Mouse (Mus musculus): ENCODE measurements around the gene Zfp775. TPM values are rescaled to one million over a fixed set of nuclear protein-coding genes. Genes with fewer than 3 reads are reported as not detected.
A peak's percentile ranks its signal among the peaks of the same experiment; 100 is the strongest.

Zfp775 gene
- total RNA-seq, 2 experiments from 2014 or later = 10.4 to 10.7 TPM

DNA sequence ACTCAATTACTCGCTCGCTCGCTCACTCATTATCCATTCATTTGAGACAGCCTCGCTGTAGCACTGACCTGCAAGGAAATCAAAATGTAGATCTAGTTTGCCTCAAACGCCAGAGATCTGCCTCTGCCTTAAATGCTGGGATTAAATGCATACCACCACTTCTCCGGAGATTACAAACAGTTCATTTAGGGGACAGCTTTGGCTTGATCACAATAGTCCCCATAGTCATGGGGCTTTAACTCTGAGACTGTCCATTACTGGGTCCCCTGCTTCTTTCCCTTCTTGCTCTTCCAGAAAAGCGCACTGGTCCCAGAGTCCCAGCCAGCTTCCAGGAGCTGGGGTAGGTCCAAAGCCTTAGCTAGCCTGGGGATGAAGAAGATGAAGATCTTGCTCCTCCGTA is 24.6 kb downstream of the Zfp775 start, which contains the start of gene AI854703:
TSS of gene AI854703 (plus strand) at position 301 of the 400 bp plus-strand sequence.
- intact Hi-C loops (cut with DNase I) = no loop called here
- no peak for DNase-seq

DNA sequence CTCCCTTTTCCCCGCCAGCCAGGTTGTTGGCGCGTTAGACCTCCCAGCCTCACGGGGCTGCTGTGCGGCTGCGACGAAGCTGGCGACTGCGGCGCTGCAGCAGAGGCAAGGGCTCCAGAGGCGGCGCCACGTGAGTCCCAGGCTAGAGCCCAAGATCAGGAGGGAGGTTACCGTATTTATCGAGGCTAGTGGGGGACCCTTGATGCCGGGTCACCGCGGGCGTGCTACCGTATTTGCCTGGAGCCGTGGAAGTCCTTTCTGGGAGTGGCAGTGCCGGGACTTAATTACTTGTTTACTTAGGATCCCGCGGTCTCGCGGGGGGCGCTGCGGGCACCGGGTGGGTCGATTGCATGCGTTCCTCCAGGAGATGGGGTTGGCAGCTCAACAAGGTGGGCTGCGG is 25.1 kb downstream of the Zfp775 start:
- intact Hi-C loops (cut with DNase I) = no loop called here
- DNase-seq = peak; percentile 45 to 52

DNA sequence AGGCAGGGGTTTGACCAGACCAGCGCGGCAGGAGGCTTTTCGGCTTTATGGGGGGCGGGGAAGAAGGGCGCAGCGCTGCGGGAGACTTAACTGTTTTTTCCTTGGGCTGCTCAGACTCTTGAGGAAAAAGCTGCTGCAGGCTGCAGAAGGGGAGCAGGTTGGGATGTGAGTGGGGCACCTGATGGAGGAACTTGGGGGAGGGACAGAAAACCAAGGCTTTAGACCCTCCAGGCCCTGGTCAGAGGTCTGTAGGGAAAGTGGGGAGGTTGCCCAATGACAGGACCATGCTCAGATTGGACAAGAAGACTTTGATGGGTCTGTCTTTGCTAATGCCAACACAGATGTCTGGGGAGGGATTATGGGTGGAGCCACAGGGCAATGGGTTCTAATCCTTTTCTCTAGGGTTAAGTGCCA is 25.7 kb downstream of the Zfp775 start:
- no peak for DNase-seq

DNA sequence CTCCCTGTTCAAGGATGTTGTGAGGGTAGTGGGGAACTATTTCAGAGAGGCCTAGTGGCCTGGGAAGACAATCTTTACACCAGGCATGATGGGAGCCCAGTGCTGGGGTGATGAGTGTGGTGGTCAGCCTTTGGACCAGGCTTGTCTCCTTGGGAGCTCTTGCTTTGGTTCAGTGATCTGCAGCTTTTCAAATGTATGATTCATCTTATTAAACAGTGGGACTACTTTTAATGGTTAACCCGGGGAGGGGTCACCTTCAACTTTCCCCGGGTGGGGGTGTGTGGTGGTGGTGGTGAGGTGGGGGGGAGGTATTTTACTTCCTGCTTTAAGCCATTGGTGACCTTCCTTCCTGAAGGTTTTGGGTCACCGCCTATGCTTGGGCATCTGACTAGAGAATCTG is 26.5 kb downstream of the Zfp775 start:
- intact Hi-C loops (cut with DNase I) = no loop called here
- DNase-seq = no peak

More for the DNA sequence above, 25.7 kb downstream of the Zfp775 start:
- intact Hi-C loops (cut with DNase I) = no loop called here

DNA sequence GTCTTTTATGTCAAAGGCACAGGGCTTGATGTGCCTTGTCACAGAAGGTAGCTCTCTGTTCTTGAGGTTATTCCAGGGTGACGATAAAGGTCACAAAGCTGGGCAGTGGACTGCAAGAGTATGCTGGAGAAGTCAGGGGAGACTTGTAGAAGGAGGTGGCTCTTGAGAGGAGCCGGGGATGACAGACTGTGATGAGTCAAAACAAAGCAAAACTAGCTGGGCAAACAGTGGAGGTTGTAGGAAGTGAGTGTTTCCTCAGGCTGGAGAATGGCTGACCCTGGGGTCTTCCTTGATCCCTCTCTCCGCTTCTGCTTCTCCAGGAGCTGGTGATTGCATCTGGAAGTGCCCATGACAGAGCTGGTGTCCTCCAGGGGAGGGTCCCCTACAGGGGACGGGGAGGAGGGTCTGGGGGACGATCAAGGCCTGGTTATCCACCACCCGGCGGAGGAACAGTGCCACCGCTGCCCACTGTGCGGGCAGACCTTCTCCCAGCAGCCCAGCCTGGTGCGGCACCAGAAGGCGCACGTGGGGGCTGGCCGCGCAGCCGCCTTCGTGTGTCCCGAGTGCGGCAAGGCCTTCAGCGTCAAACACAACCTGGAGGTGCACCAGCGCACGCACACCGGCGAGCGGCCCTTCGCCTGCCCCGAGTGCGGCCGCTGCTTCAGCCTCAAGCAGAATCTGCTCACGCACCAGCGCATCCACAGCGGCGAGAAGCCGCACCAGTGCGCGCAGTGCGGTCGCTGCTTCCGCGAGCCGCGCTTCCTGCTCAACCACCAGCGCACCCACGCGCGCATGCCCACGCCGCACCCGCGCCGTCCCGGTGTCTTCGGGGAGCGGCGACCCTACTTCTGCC is 27.2 kb downstream of the Zfp775 start:
- no peak for DNase-seq
- intact Hi-C loops (cut with DNase I) = no loop called here

DNA sequence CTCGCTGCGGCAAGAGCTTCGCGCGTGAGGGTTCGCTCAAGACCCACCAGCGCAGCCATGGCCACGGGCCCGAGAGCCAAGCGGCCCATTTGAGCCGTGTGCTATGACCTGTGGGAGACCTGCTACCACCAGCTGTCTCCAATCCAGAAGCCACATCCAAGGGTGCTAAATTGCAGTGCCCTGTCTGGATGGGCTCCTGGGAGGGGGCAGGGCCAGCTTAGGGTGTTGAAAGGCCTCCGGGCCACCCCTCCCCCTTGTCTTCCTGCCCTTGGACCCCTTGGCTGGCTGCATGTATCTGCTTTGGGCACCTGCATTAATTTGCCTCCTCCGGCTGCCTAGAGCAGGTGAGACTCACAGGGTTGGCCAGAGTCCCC is 27.8 kb downstream of the Zfp775 start:
- no peak for DNase-seq
- intact Hi-C loops (cut with DNase I) = no loop called here

DNA sequence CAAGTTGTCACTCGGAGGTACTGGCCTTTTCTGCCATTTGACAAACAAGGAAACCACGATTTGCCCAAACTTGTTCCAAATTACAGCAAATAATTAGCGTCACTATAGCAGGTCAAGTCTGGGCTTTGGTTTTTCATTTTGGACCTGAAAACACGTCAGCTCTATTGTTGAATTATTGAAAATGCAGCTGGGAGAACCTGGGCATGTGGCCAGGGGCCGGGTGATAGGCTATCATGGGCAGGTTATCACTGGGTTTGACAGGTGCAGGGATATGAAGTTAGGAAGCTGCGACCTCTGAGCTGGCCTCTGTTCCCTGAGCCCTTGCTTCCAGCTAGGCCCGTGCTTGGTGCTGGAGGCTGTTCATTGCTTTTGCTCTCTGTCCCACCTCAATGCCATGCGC is 29.0 kb downstream of the Zfp775 start:
- no peak for DNase-seq
- intact Hi-C loops (cut with DNase I) = no loop called here

DNA sequence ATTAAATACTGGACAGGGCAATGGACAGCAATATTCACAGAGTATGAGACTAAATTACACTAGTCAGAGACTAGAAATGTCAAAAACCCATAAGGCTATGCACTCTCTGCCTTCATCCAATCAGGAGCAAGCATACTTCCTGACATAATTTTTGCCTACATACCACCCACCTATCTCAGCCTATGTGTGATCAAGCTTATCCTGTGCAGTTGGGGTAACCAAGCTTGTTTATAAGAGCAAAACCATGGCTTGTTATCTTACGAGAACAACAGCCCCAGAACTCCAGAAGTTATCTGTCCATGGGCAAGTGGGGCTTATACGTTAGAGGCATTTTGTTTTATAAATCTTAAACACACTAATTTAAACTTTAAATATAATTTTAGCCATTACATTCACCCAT is 33.2 kb downstream of the Zfp775 start:
- DNase-seq = no peak
- intact Hi-C loops (cut with DNase I) = no loop called here

DNA sequence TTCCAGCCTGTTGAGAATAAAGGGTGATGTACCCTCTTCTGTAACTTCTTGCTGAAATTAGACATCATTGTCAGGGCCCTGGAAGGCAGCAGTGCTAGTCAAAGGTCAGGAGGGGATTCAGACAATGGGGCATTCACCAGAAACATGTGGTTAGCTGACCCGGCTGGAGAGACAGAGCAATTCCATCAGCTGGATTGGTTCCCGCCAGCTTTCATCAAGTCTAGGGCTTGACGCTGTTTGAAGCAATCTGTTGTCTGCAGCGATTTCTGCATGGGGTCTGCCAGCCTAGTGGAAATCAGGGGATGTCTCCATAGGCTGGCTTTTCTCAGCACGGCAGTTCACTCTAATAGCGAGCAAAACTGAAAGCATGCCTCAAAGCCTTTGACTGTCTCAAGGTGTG is 34.7 kb downstream of the Zfp775 start:
- intact Hi-C loops (cut with DNase I) = no loop called here
- DNase-seq = peak in 1 of 2 experiments; percentile 38

DNA sequence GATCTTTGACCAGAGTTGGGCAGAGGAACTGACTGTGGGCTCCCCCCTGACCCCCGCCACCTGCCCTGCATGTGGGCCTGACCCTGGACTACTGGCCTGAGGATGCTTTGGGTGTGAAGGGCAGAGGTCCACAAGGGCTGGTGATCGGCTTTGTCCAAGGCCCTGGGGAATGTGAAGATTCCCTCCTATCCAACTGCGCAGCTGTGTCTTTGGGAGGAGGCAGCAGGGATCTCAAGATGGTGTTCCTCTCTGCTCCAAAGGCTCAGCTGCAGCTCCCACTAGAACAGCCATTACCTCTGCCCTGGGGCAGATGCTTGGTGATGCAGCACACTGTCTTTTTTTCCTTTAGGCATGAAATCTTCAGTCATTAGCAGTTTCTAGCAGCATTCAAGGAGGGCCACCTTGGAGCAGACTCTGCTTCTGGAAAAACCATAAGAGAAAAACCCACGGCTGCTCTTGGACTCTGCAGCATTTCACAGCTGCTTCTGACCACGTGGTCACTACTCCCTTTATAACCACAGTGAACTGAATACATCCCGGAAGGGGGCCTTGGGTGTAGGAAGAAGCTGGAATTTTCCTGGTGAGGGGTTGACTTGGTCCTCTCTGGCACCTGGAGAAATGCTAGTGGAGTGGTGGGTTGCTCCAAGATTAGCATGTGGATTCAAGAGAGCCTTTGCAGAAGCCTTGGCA is 36.1 kb downstream of the Zfp775 start:
- intact Hi-C loops (cut with DNase I) = no loop called here
- no peak for DNase-seq

DNA sequence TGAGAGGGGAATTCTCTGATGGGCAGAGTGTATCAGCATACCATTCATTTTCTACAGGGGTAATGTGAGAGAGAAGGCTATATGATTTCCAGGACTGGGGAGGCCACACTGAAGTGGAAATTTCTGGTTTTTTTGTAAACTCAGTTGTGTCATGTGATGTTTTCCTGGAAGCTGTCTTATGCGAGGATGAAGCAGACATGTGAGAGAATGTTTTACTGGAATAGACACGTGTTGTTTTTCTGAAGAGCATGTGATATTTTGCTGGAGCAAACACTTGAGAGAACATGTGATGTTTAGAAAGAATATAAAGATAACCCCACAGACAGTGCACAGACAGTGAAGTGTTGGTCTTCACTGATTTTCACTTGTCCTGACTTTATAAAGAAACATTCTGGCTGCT is 36.7 kb downstream of the Zfp775 start:
- intact Hi-C loops (cut with DNase I) = no loop called here
- no peak for DNase-seq

DNA sequence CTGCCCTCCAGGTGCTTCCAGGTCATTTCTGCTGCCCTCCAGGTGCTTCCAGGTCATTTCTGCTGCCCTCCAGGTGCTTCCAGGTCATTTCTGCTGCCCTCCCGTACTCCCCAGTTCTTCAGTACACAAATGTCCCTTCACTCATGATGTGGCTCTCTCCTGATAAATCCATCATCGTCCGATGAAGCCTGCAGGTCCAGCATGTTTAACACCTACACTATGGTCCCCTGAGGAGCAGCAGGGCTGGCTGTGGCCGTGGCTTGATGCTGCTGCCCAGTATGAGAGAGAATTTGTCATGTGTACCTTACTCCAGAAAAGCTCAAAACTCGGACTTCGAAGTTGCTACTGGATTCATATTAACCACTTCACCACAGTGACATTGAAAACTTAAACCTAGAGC is 39.5 kb downstream of the Zfp775 start:
- DNase-seq = no peak
- intact Hi-C loops (cut with DNase I) = loop anchor here (10.0 kb wide), 1 partner anchor 313 kb away; no protein-coding TSS in a partner anchor

DNA sequence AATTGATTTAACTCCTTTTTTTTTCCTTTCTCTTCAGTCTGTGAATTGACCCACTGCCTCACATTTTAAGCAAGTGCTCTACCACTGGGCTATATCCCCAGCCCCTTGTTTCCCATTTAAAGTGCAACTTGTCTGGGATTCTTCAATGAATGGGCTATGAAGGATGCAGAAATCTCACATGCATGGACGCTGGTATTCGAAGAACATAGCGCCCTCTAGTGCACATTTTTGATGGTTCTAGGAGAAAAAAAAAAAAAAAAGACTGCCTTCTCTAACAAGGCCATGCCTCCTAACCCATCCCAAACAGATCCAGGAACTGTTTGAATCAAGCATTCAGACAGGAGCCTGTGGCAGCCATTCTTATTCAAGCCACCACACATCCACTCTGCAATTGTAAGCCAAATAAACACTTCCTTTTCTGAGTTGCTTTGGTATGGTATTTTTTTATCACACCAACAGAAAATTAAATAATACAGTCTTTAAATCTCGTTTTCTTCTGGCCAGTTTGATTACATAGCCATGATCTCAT is 41.0 kb downstream of the Zfp775 start:
- DNase-seq = peak in 1 of 2 experiments; percentile 19

DNA sequence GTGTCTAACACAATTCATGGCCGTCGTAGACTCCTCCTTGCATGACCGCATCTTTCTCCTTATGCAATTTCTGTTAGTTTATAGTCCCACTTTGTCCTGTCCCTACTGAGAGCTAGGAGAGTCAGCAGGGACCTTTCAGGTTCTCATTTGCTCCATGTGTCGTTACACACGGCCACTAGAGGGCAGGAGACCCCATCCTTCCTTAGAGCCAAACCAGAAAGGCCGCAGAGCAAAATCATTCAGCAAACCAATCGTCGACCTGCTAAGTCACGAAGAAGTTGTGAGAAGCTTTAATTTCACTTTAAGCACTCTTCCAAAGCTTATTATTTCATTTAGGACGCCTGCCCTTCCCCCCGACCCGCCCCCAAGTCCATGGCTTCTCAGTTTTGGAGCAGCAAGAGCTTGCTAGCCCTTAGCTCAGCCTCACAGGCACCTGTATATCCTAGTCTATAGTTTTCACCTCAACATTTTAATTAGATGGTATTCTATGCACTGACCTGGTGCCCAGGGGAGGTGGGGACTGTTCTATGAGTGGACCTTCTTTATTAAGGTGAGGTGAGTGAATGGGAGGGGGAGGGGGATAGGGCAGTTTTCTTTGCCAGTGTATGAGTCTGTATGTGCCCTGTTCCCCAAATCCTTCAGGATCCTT is 43.9 kb downstream of the Zfp775 start:
- peak; percentile 75 to 80 for DNase-seq
- intact Hi-C loops (cut with DNase I) = loop anchor here (1.0 to 10.0 kb wide), 5 partner anchors 101 to 309 kb away; partner anchors contain the start of gene Gimap5

More for the DNA sequence above, 41.0 kb downstream of the Zfp775 start:
- intact Hi-C loops (cut with DNase I) = loop anchor here (1.0 to 10.0 kb wide), 4 partner anchors 60 to 466 kb away; no protein-coding TSS in a partner anchor

DNA sequence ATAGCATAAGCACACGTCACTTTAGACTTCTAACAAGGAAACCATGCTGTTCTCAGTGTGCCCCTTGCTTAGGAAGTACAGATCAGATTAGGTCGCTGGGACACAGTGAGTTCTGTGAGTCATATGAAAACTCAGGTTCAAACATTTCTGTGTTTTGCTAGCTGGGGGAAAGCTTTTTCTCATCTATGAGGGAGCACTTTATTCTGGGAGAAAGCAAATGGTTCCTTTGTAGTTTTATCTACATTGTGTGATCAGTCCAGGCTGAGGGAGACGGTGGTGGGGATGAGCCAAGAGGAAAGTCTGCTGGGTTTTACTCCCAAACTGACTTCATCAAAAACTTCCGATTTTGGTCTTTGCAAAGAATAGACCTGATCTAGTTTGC is 44.4 kb downstream of the Zfp775 start:
- intact Hi-C loops (cut with DNase I) = loop anchor here (2.0 to 10.0 kb wide), 3 partner anchors 101 to 309 kb away; partner anchors contain the start of gene Gimap5
- no peak for DNase-seq

DNA sequence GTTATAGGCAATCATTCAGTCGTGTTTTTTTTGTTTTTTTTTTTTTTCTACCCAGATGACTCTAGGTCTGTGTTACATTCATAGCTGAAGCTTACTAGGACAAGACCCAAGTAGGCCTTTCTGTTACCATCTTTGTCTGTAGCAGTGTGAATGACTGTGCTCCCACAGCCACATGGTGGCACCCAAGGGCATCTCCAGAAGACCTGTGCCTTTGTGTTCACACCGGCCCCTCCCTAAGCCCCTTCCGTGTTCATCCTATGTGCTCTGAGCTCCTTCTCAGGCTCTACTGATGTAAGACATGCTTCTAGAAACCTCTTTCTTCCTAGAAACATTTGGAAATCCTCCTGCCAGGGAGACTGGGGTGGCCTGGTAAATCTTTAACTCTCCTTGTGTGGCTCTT is 45.1 kb downstream of the Zfp775 start, which contains the start of gene Gimap8:
TSS of gene Gimap8 (plus strand) at position 240 of the 400 bp plus-strand sequence.
- intact Hi-C loops (cut with DNase I) = loop anchor here (1.0 to 10.0 kb wide), 4 partner anchors 60 to 308 kb away; partner anchors contain the start of gene Gimap5
- DNase-seq = peak in 1 of 2 experiments; percentile 64

DNA sequence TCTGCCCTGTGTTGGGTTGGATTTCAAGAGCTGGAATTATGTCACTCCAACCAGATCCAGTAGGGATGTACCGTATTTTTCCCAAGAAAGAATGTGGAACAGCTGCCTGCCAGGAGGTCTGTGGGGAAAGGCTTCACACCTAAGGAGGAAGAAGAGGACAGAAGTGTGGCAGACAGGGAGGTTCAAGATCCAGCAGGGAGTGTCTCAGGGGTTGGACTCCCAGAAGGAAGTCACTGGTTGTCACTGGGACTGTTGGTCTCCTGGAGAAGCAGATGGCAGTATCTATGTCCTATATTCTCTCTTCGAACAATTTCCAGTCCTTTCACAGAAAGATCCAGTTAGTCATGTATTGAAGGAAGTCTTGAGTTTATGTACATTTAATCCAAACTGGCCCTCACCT is 45.7 kb downstream of the Zfp775 start:
- intact Hi-C loops (cut with DNase I) = loop anchor here (1.0 to 10.0 kb wide), 5 partner anchors 27 to 307 kb away; partner anchors contain the start of gene Gimap5
- no peak for DNase-seq

DNA sequence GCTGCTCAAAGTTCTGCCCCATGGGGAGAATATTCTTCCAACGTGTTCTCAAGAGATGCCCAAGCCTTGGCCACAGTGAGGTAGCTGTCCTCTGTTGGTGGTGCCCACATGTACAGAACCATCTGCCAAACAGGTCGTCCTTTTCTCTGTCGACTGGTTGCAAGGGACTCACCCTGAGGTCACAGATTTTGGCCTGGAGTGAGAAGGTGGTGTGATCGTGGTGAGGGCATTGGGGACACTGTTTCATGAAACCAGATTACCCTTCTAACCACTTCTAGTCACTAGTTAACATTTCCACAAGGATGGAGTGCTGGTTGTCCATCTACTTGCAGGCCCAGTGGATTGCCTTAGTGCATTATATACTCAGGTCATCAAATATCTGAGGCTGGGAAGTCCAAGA is 46.9 kb downstream of the Zfp775 start:
- no peak for DNase-seq
- intact Hi-C loops (cut with DNase I) = loop anchor here (2.0 to 10.0 kb wide), 3 partner anchors 26 to 306 kb away; no protein-coding TSS in a partner anchor

DNA sequence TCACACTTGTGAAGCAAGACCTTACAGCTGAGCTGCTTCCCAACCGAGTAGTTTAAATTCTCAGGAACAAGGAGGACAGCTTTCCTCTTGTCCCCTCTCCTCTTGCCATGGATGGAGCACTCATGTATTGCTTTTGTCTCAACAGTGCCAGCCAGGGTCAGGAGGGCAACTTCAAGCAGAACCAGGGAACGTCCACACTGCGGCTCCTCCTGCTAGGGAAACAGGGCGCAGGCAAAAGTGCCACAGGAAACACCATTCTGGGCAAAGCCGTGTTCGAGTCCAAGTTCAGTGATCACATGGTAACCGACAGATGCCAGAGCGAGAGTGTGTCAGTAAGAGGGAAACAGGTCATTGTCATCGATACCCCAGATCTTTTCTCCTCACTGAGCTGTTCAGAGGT is 48.2 kb downstream of the Zfp775 start:
- no peak for DNase-seq
- intact Hi-C loops (cut with DNase I) = no loop called here

DNA sequence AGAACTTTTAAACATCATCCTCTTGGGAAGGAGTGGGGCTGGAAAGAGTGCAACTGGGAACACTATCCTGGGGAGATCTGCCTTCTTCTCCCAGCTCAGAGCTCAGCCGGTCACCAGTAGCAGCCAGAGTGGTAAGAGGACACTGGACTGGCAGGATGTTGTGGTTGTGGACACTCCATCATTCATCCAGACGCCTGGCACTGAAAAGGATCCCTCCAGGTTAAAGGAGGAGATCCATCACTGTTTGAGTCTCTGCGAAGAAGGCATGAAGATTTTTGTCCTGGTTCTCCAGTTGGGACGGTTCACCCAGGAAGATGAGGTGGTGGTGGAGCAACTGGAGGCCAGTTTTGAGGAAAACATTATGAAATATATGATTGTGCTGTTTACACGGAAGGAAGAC is 56.9 kb downstream of the Zfp775 start:
- intact Hi-C loops (cut with DNase I) = no loop called here
- no peak for DNase-seq
